Mouse (Mus musculus): Measurements from ENCODE around the gene Sun2.

The Sun2 gene

GRCm38 (mm10) chr15:79687175-79687574, 55.2 kb downstream of the Sun2 start:
- no peak for ATAC-seq (ENCODE audit: low TSS enrichment)

- ATAC-seq (ENCODE audit: low TSS enrichment): no peak
Measured at GRCm38 (mm10) chr15:79686046-79686869, 56.1 kb downstream of the Sun2 start.

- ATAC-seq (ENCODE audit: low TSS enrichment): no peak
Measured at GRCm38 (mm10) chr15:79685141-79685641, 57.1 kb downstream of the Sun2 start.

- ATAC-seq (ENCODE audit: low TSS enrichment): no peak
Measured at GRCm38 (mm10) chr15:79684616-79685015, 57.7 kb downstream of the Sun2 start.

GRCm38 (mm10) chr15:79683707-79684465, 58.5 kb downstream of the Sun2 start:
- peak; percentile 24 for ATAC-seq (ENCODE audit: low TSS enrichment)

GRCm38 (mm10) chr15:79683146-79683545, 59.2 kb downstream of the Sun2 start:
- no peak for ATAC-seq (ENCODE audit: low TSS enrichment)

GRCm38 (mm10) chr15:79681973-79682372, 60.4 kb downstream of the Sun2 start:
- no peak for ATAC-seq (ENCODE audit: low TSS enrichment)

GRCm38 (mm10) chr15:79677936-79678335, 64.4 kb downstream of the Sun2 start:
- no peak for ATAC-seq (ENCODE audit: low TSS enrichment)
